Mouse (Mus musculus): ENCODE measurements around the gene Pdxp. TPM values are rescaled to one million over a fixed set of nuclear protein-coding genes. Genes with fewer than 3 reads are reported as not detected.

Pdxp gene
- polyA plus RNA-seq, 1 experiment from 2014 or later: 32.9 TPM

GRCm38 (mm10) chr15:78892440-78892839 is 21.3 kb upstream of the Pdxp start:
- no peak overlapping the region for H3K4me2 ChIP-seq (ENCODE audit: low read depth, low read length)
- H3K9ac ChIP-seq (replicated peaks; ENCODE audit: low read length): no peak overlapping the region
- 65% methylated on average over 7 of the region's 7 CpGs for WGBS
- no peaks in the 10 kb centered on the region for H3K27me3 ChIP-seq (ENCODE audit: control insufficient read depth, insufficient read depth, low read length)
- no peak overlapping the region for H3K4me3 ChIP-seq (ENCODE audit: low read depth, low read length)
- DNase-seq (ENCODE audit: low spot score) (no peak), ATAC-seq (replicated peaks; ENCODE audit: insufficient number of reproducible peaks, low FRiP score, low TSS enrichment, low read depth) (no peak)
- H3K36me3 ChIP-seq (replicated peaks; ENCODE audit: control insufficient read depth, insufficient read depth, low read depth, low read length): no peaks in the 10 kb centered on the region; the same call in none of the 2 replicates
- no peaks in the 10 kb centered on the region; the same call in 1 of the 2 replicates for H3K4me1 ChIP-seq (ENCODE audit: control insufficient read depth, insufficient read depth, low read length)
- H3K27ac ChIP-seq (replicated peaks; ENCODE audit: low read depth, low read length): no peak overlapping the region
- H3K9me3 ChIP-seq (replicated peaks; ENCODE audit: control insufficient read depth, low read length): no peaks in the 10 kb centered on the region

GRCm38 (mm10) chr15:78894726-78895125 is 19.0 kb upstream of the Pdxp start:
- no peaks in the 10 kb centered on the region; the same call in 1 of the 2 replicates for H3K4me1 ChIP-seq (ENCODE audit: control insufficient read depth, insufficient read depth, low read length)
- H3K4me2 ChIP-seq (ENCODE audit: low read depth, low read length): no peak overlapping the region
- ATAC-seq (replicated peaks; ENCODE audit: insufficient number of reproducible peaks, low FRiP score, low TSS enrichment, low read depth): no peak
- no peak overlapping the region for H3K9ac ChIP-seq (replicated peaks; ENCODE audit: low read length)
- no peak overlapping the region for H3K27ac ChIP-seq (replicated peaks; ENCODE audit: low read depth, low read length)
- no peak overlapping the region for H3K4me3 ChIP-seq (ENCODE audit: low read depth, low read length)
- 80% methylated on average over 13 of the region's 13 CpGs for WGBS
- no peaks in the 10 kb centered on the region for H3K9me3 ChIP-seq (replicated peaks; ENCODE audit: control insufficient read depth, low read length)
- no peak for DNase-seq (ENCODE audit: low spot score)
- H3K36me3 ChIP-seq (replicated peaks; ENCODE audit: control insufficient read depth, insufficient read depth, low read depth, low read length): no peaks in the 10 kb centered on the region; the same call in none of the 2 replicates
- H3K27me3 ChIP-seq (ENCODE audit: control insufficient read depth, insufficient read depth, low read length): no peaks in the 10 kb centered on the region

- Histone ChIP-seq H3K4me2 (ENCODE audit: low read depth, low read length) (no peak overlapping the region), H3K27me3 (ENCODE audit: control insufficient read depth, insufficient read depth, low read length) (no peaks in the 10 kb centered on the region), H3K4me3 (ENCODE audit: low read depth, low read length) (no peak overlapping the region), H3K4me1 (ENCODE audit: control insufficient read depth, insufficient read depth, low read length) (no peaks in the 10 kb centered on the region; the same call in 1 of the 2 replicates), H3K36me3 (replicated peaks; ENCODE audit: control insufficient read depth, insufficient read depth, low read depth, low read length) (no peaks in the 10 kb centered on the region; the same call in none of the 2 replicates), H3K9ac (replicated peaks; ENCODE audit: low read length) (no peak overlapping the region), H3K27ac (replicated peaks; ENCODE audit: low read depth, low read length) (no peak overlapping the region), H3K9me3 (replicated peaks; ENCODE audit: control insufficient read depth, low read length) (no peaks in the 10 kb centered on the region)
- WGBS: 89% methylated on average over 2 of the region's 2 CpGs
- DNase-seq (ENCODE audit: low spot score): no peak
- no peak for ATAC-seq (replicated peaks; ENCODE audit: insufficient number of reproducible peaks, low FRiP score, low TSS enrichment, low read depth)
These were observed 18.0 kb upstream of the Pdxp start for GRCm38 (mm10) chr15:78895741-78896140.

- Histone ChIP-seq H3K4me2 (ENCODE audit: low read depth, low read length) (no peak overlapping the region), H3K9me3 (replicated peaks; ENCODE audit: control insufficient read depth, low read length) (no peaks in the 10 kb centered on the region), H3K36me3 (replicated peaks; ENCODE audit: control insufficient read depth, insufficient read depth, low read depth, low read length) (no peaks in the 10 kb centered on the region; the same call in none of the 2 replicates), H3K9ac (replicated peaks; ENCODE audit: low read length) (no peak overlapping the region), H3K27ac (replicated peaks; ENCODE audit: low read depth, low read length) (no peak overlapping the region), H3K4me1 (ENCODE audit: control insufficient read depth, insufficient read depth, low read length) (peaks cover under 1% of the 10 kb centered on the region), H3K27me3 (ENCODE audit: control insufficient read depth, insufficient read depth, low read length) (no peaks in the 10 kb centered on the region), H3K4me3 (ENCODE audit: low read depth, low read length) (no peak overlapping the region)
- ATAC-seq (replicated peaks; ENCODE audit: insufficient number of reproducible peaks, low FRiP score, low TSS enrichment, low read depth): no peak
- 84% methylated on average over 3 of the region's 3 CpGs for WGBS
- DNase-seq (ENCODE audit: low spot score): no peak
These were observed 17.6 kb upstream of the Pdxp start for GRCm38 (mm10) chr15:78896149-78896548.

GRCm38 (mm10) chr15:78897488-78897887 is 16.2 kb upstream of the Pdxp start:
- ATAC-seq (replicated peaks; ENCODE audit: insufficient number of reproducible peaks, low FRiP score, low TSS enrichment, low read depth) (no peak), DNase-seq (ENCODE audit: low spot score) (no peak)
- no peak overlapping the region for H3K9ac ChIP-seq (replicated peaks; ENCODE audit: low read length)
- no peak overlapping the region for H3K4me2 ChIP-seq (ENCODE audit: low read depth, low read length)
- WGBS: 91% methylated on average over 4 of the region's 4 CpGs
- H3K4me3 ChIP-seq (ENCODE audit: low read depth, low read length): no peak overlapping the region
- H3K36me3 ChIP-seq (replicated peaks; ENCODE audit: control insufficient read depth, insufficient read depth, low read depth, low read length): no peaks in the 10 kb centered on the region; the same call in 1 of the 2 replicates
- H3K9me3 ChIP-seq (replicated peaks; ENCODE audit: control insufficient read depth, low read length): no peaks in the 10 kb centered on the region
- no peaks in the 10 kb centered on the region for H3K27me3 ChIP-seq (ENCODE audit: control insufficient read depth, insufficient read depth, low read length)
- peaks cover 4% of the 10 kb centered on the region for H3K4me1 ChIP-seq (ENCODE audit: control insufficient read depth, insufficient read depth, low read length)
- H3K27ac ChIP-seq (replicated peaks; ENCODE audit: low read depth, low read length): no peak overlapping the region

- H3K27me3 ChIP-seq (ENCODE audit: control insufficient read depth, insufficient read depth, low read length): no peaks in the 10 kb centered on the region
- H3K27ac ChIP-seq (replicated peaks; ENCODE audit: low read depth, low read length): no peak overlapping the region
- ATAC-seq (replicated peaks; ENCODE audit: insufficient number of reproducible peaks, low FRiP score, low TSS enrichment, low read depth): no peak
- H3K36me3 ChIP-seq (replicated peaks; ENCODE audit: control insufficient read depth, insufficient read depth, low read depth, low read length): no peaks in the 10 kb centered on the region
- WGBS: 51% methylated on average over 6 of the region's 6 CpGs
- peak overlapping the region; percentile 57; the same call in 1 of the 2 replicates for H3K4me3 ChIP-seq (ENCODE audit: low read depth, low read length)
- no peaks in the 10 kb centered on the region for H3K9me3 ChIP-seq (replicated peaks; ENCODE audit: control insufficient read depth, low read length)
- no peak for DNase-seq (ENCODE audit: low spot score)
- no peak overlapping the region for H3K4me2 ChIP-seq (ENCODE audit: low read depth, low read length)
- H3K4me1 ChIP-seq (ENCODE audit: control insufficient read depth, insufficient read depth, low read length): peaks cover 4% of the 10 kb centered on the region
- no peak overlapping the region for H3K9ac ChIP-seq (replicated peaks; ENCODE audit: low read length)
These were observed 15.2 kb upstream of the Pdxp start for GRCm38 (mm10) chr15:78898507-78899001.

GRCm38 (mm10) chr15:78899409-78899739 is 14.3 kb upstream of the Pdxp start, which contains the start of gene Gm49510:
Gm49510 (plus strand) TSS chr15:78899667.
- Histone ChIP-seq H3K27me3 (ENCODE audit: control insufficient read depth, insufficient read depth, low read length) (no peaks in the 10 kb centered on the region), H3K9me3 (replicated peaks; ENCODE audit: control insufficient read depth, low read length) (no peaks in the 10 kb centered on the region), H3K27ac (replicated peaks; ENCODE audit: low read depth, low read length) (peak within 1 kb of the TSS; percentile 54), H3K4me1 (ENCODE audit: control insufficient read depth, insufficient read depth, low read length) (peaks cover 4% of the 10 kb centered on the region), H3K4me3 (ENCODE audit: low read depth, low read length) (peak within 1 kb of the TSS; percentile 57), H3K4me2 (ENCODE audit: low read depth, low read length) (peak within 1 kb of the TSS; percentile 89), H3K36me3 (replicated peaks; ENCODE audit: control insufficient read depth, insufficient read depth, low read depth, low read length) (no peaks in the 10 kb centered on the region), H3K9ac (replicated peaks; ENCODE audit: low read length) (peak within 1 kb of the TSS; percentile 68)
- 4% methylated on average over 20 of the region's 20 CpGs for WGBS
- ATAC-seq (replicated peaks; ENCODE audit: insufficient number of reproducible peaks, low FRiP score, low TSS enrichment, low read depth) (no peak), DNase-seq (ENCODE audit: low spot score) (no peak)

GRCm38 (mm10) chr15:78899740-78900584 is 13.8 kb upstream of the Pdxp start, which contains the start of gene Sh3bp1:
Sh3bp1 (plus strand) TSS chr15:78899768.
- DNase-seq (ENCODE audit: low spot score): peak; percentile 83
- H3K27ac ChIP-seq (replicated peaks; ENCODE audit: low read depth, low read length): peak within 1 kb of the TSS; percentile 54
- peak within 1 kb of the TSS; percentile 57 for H3K4me3 ChIP-seq (ENCODE audit: low read depth, low read length)
- H3K4me2 ChIP-seq (ENCODE audit: low read depth, low read length): peak within 1 kb of the TSS; percentile 89
- H3K9ac ChIP-seq (replicated peaks; ENCODE audit: low read length): peak within 1 kb of the TSS; percentile 68
- H3K9me3 ChIP-seq (replicated peaks; ENCODE audit: control insufficient read depth, low read length): no peaks in the 10 kb centered on the region
- 0 out of 2 replicates have a peak, but pooled peaks have one; percentile 32 for ATAC-seq (replicated peaks; ENCODE audit: insufficient number of reproducible peaks, low FRiP score, low TSS enrichment, low read depth)
- H3K4me1 ChIP-seq (ENCODE audit: control insufficient read depth, insufficient read depth, low read length): peaks cover 4% of the 10 kb centered on the region
- no peaks in the 10 kb centered on the region for H3K27me3 ChIP-seq (ENCODE audit: control insufficient read depth, insufficient read depth, low read length)
- 1% methylated on average over 47 of the region's 47 CpGs for WGBS
- no peaks in the 10 kb centered on the region for H3K36me3 ChIP-seq (replicated peaks; ENCODE audit: control insufficient read depth, insufficient read depth, low read depth, low read length)

Measured in embryonic facial prominence, embryonic 11.5 days (tissue).